Mouse (Mus musculus): ENCODE results near the gene Htr1d.

DNA sequence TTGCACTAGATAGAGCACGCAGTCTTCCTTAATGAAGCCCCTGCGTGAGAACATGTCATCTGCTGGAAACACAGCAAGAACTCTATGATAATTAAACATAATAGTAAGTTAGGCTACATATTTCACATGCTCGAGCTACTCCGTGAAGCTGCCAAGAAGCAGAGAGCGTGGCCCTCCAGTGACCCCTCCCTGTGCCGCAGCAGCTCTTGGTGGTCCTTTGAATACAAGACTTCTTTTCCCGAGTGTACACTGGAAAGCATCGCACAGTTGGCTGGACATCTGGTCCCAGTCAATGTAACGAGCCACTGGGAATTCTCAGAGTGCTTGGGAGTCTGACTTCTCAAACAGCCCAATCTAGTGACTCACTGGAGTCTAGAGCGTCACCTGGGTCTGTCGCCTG is 15.5 kb upstream of the Htr1d start:
- TF ChIP-seq CTCF (IDR thresholded peaks at IDR 0.05; ENCODE audit: borderline replicate concordance, insufficient read depth, low read length) (no peak), POLR2A (IDR thresholded peaks at IDR 0.05; ENCODE audit: low read depth, low read length) (no peak)
